Mouse (Mus musculus): ENCODE data around the gene Agap1.

The Agap1 gene

DNA sequence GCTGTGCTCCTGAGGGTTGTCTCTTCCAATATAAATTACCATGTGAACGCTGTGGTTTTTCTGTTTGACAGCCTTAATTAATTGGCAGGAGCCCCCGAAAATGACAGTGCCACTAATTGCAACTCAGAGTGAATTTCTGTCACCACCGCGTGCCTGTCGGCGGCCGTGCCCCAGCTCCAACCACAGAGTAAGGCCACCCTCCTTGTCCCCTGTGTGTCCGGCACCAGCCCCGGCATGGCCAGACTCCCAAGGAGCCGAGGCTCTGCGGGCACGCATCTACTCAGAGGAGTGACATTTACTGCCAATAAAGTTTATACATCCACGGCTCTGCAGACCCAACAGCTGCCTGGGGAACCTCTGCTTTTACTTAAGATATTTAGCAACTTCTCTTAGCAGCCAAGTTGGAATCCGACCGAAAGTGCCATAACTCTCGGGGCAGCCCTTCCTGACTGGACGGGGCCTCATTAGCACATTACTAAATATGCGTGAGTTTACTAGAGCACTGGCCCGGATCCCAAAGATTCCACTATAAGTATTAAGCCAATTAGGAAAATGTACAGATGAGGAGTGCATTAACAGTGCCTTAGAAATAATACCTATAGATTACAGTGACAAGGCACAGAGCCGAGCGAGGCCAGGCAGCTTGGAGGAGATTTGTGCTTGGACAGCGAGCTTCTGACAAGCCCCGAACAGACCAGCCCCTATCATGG, 394.7 kb downstream of the Agap1 start:
- DNase-seq (ENCODE audit: low spot score), result no peak

- no peak for DNase-seq (ENCODE audit: low spot score)
These were observed 395.2 kb downstream of the Agap1 start for GRCm38 (mm10) chr1:89849861-89850230.

DNA sequence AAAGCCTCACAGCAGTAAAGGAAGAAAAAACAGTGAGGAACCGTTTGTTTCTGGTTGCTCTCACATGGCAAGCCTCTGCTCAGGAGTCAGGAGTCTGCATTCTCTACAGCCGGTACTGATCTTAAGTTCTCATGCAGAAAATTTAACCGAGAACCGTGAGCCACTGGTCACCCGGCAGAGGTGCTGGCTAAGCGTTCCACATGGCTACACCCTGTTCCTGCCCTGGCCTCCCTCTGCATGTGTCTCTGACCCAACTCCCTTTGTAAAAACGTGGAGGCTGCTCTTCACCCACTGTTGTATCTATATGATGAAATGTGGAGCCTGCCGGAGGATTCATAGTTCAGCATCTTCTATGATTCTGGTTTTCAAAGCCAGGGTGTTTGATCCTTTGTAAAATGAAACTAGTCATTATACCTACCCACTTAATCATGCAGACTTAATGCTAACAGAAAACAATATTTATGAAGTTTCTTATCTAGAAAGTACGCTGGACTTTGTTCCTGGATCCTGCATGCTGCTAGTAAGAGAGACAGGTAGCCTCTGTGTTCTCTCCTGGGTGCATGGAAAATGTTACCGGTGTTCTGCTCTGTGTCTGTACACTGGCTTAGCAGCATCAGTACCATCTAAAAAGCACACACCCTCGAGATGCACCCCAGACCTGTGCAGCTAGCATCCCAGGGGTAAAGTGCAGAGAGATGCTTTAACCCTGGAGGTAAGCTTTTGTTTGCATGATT, 396.2 kb downstream of the Agap1 start:
- no peak for DNase-seq (ENCODE audit: low spot score)

DNA sequence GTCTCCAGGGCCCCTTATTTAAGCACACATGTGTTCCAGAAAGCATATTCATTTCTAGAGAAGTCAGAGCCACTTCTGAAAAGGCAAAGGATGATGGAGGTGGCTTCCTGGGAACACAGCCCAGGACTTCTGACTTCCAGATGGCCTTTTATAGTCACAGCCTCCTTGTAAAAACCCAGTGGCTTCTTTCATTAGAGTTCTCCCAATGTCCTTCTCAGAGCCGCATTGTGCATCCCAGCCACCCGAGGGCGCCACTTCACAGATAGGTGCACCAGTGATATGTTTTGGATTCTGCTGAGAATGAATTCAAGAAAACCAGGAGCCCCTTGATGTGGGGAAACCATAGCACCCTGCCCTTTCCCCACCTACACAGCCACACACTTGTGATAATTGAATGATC, 404.6 kb downstream of the Agap1 start:
- peak; percentile 76 for DNase-seq (ENCODE audit: low spot score)

GRCm38 (mm10) chr1:89860017-89860730, 405.6 kb downstream of the Agap1 start:
- DNase-seq (ENCODE audit: low spot score), result peak; percentile 50

DNA sequence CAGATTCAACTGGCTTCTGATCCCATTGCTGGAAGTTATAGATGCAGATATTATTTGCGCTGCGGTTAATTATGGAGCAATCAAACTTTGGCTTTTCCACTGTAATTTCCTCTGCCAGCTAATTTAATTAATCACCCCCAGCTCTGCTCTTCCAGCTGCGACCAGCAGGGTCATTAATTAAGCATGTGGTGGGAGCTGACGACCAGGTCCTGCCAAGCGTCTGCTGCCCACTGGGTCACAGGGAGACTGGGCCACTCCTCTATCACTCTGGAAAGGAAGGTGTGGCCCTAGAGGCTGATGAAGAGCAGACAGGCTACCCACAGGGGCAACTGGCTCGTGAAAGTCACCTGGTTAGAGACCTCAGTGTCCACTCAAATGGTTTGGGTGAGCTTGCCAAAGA, 411.2 kb downstream of the Agap1 start:
- DNase-seq (ENCODE audit: low spot score), result no peak

DNA sequence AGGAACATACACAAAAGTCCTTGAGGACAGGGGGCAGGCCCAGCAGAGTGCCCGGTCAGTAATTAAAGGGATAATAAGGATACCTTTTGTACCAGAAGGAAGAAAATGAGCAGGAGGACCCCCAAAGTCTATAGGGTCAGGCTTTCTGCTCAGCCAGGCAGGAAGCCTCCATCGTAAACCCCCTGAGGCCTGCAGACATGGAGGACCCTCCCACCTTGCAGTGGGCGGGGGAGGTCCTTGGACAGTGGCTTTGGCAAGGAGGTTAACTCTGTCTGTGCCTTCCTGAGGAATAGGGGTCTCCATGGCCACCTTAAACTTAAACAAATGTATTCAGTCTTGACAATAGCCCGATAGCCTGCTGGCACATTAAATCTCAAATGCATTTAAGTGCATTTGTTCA, 413.2 kb downstream of the Agap1 start:
- no peak for DNase-seq (ENCODE audit: low spot score)

DNA sequence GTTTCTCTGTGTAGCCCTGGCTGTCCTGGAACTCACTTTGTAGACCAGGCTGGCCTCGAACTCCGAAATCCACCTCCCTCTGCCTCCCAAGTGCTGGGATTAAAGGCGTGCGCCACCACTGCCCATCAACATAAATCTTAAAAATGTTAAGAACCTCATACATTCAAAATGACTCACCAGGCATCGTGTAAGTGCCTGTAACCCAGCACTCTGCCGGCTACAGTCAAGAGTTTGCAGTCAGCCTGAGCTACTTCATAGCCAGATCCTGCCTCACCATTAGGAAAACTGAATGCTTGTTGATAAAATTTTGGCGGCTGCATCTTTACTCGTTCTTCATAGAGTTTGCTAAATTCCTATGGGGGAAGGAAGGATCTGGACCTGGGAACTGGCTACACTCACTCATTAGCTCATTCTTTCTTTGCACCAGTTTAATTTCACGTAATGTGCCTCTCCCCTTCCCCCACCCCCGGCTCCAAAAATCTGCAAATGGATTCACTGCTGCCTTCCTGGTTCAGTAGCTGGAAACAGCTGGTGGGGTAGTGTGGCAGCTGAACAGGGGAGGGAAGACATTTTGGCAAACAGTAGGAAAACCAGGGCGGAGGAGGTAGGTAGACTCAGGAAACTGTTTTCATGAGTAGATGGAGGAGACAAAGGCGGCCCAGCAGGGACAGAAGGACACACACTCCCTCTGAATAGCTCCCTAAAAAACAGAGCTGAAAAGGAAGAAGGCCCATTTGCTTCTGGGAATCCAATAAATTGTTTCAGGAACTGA, 415.7 kb downstream of the Agap1 start:
- DNase-seq (ENCODE audit: low spot score), result peak; percentile 37

GRCm38 (mm10) chr1:89870906-89871211, 416.3 kb downstream of the Agap1 start:
- DNase-seq (ENCODE audit: low spot score), result no peak

DNA sequence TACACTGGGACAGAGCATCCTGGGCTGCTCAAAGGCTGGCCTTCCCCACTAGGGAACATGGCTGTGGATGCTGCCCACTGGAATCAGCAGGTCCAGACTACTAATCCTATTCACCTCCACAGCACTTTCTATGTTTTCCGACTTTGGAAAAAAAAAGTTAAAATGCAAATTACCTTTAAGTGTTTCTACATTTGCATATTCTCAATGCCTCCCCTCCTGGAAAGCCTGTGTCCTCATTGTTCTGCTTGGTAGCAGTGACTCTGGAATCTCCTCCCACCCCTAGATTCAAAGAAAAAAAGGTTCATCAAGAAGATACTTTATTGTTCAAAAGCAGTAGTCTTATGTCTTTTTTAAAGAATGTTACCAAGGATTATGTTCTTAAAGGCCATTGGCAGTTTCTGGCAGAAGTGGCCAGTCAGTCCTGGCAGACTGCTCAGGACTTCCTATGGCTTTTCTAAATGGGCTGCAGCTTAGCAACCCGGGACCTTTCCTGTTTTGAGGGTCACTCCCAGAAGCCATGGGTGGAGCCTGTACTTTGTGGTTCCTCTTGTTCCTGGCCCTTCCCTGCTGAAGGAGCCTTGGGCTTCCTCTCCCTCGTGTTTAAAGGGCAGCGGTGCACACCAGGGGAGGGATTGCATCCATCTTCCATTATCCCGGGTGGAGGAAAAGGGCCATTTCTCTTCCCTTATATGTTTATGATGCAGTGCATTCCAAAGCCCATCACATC, 421.9 kb downstream of the Agap1 start:
- peak; percentile 73 for DNase-seq (ENCODE audit: low spot score)

GRCm38 (mm10) chr1:89878496-89878895, 423.9 kb downstream of the Agap1 start:
- no peak for DNase-seq (ENCODE audit: low spot score)

GRCm38 (mm10) chr1:89880193-89880592, 425.6 kb downstream of the Agap1 start:
- DNase-seq (ENCODE audit: low spot score), result peak; percentile 53

- no peak for DNase-seq (ENCODE audit: low spot score)
These were observed 426.2 kb downstream of the Agap1 start for GRCm38 (mm10) chr1:89880834-89881233.

DNA sequence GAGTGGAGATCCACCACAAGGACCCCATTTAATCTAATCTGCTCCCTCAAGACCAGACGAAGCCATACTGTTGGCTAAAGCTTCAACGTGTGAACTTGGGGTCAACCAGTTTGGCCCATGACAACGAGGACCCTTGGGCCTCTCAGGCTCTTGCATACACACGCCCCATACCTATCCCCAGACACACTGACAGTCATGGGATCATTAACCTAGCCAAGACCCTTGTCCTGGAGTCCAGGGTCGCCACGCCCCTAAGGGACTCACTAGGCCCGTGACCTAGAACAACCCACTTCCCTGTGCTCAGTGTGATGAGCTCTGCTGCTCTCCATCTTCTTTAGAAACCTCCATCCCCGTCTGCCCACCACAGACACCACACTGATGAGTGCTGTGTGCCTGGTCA, 429.7 kb downstream of the Agap1 start:
- no peak for DNase-seq (ENCODE audit: low spot score)

GRCm38 (mm10) chr1:89885696-89886095, 431.1 kb downstream of the Agap1 start:
- DNase-seq (ENCODE audit: low spot score), result peak; percentile 69

DNA sequence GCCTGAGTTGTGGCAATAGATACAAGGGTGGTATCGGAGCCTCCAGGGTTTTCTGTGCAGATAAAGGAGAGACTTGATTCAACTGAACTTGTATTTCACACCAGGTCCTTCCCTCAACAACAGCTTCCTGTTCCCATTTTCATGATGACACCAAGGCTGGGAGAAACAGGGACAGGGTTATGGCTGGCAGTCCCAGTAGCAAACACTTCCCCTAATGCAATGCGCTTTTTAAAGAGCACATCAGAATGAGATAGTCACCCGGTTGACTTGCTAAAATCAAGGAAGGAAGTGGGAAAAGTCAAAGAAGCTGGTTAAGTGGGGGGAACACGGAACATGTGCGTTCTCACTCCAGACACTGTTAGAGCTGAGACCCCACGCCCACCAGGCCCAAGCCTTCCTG, 436.8 kb downstream of the Agap1 start:
- DNase-seq (ENCODE audit: low spot score), result no peak

DNA sequence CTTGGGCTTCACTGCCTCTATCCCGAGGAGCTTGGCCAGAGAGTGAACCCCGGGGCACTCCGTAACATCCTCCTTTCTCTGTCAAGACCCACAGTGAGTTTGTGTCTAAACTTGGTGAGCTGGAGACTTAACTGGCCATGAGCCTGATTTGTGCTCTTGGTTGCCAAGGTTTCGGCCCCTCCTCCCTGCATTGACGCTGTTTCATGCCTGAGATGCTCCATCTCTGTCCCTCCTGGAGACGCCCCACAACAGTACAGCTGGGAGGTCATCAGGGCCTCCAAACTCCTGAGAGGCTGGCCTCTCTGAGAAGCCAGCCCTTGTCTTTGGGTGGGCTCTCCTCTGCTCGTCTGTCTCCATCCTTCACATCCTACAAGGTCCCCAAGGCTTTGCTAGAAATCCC, 437.7 kb downstream of the Agap1 start:
- peak; percentile 83 for DNase-seq (ENCODE audit: low spot score)

- no peak for DNase-seq (ENCODE audit: low spot score)
These were observed 441.2 kb downstream of the Agap1 start for GRCm38 (mm10) chr1:89895801-89896200.

DNA sequence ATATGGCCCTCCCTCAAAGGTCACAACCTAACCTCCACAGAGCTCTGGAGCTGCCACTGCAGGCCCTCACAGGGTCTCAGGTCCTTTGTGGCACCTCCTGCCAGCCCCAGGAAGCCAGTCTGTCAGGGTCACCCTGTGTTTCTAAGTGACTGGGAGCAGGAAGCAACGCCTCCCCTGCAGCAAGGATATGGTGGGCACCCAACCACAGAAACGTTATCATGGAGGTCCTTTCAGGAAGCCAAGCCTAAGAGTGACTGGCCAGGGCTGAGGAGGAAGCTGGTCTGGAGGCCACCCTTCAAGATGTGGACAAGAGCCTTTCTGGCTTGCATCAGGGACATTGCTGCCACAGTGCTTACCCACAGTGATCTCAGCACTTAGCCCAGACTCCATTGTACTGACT, 444.4 kb downstream of the Agap1 start:
- DNase-seq (ENCODE audit: low spot score), result no peak

- DNase-seq (ENCODE audit: low spot score), result no peak
These were observed 445.3 kb downstream of the Agap1 start for GRCm38 (mm10) chr1:89899761-89900445.

GRCm38 (mm10) chr1:89901381-89901780, 446.8 kb downstream of the Agap1 start:
- DNase-seq (ENCODE audit: low spot score), result no peak
